Mouse (Mus musculus): ENCODE measurements around the gene Itga7. TPM values are rescaled to one million over a fixed set of nuclear protein-coding genes. Genes with fewer than 3 reads are reported as not detected.

Itga7 gene
- polyA plus RNA-seq, 1 experiment = 12.6 TPM

DNA sequence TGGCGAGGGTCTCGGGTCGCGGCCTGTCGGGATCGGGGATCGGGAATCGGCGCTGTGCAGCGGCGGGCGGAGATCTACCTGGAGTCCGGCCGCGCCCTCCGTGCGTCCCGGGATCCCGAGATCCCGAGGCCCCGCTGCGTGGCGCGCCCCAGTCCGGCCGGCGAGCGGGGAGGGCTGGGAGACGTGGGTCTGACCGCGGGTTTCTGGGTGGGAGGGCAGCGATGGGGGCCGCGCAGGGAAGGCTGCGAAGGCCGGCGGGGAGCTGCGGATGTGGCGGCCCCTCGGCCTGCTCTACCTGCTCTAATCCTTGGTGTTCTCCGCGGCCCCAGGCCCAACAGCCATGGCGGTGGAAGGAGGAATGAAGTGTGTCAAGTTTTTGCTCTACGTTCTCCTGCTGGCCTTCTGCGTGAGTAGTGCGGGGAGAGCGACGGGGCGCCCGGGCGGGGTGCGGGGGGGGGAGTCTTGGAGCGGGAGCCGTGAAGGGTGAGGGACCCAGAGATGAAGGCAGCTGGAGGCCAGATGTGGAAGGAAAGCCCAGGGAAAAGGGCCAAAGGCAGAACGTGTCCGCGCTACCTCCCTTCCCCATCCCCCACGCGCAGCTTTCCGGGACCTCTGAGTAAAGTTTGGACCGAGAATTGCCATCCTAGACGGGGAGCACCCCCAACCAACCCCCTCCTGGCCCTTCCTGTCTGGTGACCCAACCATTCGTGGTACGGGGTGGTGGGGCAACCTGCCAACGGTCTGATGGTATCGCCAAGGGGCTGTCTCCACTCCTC lies 23.4 kb upstream of the Itga7 start:
- under 1% methylated on average over 65 of the region's 66 CpGs for WGBS
- no peak for DNase-seq (ENCODE audit: low read depth, low spot score)

DNA sequence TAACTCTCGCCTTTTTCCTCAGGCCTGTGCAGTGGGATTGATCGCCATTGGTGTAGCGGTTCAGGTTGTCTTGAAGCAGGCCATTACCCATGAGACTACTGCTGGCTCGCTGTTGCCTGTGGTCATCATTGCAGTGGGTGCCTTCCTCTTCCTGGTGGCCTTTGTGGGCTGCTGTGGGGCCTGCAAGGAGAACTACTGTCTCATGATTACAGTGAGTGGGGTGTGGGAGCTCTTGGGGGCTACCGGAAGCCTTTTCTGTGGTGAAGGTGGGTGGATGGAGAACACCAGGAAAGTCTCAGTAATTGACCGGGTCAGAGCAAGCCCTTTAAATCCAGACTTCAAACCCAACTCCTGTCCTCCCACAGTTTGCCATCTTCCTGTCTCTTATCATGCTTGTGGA lies 22.2 kb upstream of the Itga7 start:
- no peak for DNase-seq (ENCODE audit: low read depth, low spot score)
- 74% methylated on average over 6 of the region's 6 CpGs for WGBS

DNA sequence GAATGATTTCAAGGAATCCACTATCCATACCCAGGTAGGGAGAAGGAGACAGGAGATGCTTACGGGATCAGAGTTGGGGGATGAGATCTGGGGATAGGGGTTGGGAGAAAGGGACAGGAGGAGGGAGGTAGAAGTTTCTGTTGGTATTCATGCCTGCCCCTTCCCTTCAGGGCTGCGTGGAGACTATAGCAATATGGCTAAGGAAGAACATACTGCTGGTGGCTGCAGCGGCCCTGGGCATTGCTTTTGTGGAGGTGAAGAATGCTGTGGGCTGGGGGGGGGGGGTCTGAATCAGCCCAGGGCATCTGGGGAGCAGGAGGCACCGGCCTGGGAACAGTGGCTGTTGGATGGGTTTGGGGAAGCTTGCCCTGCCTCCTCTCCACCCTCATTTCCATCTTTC lies 21.4 kb upstream of the Itga7 start:
- WGBS = 71% methylated on average over 4 of the region's 4 CpGs
- DNase-seq (ENCODE audit: low read depth, low spot score) = no peak

DNA sequence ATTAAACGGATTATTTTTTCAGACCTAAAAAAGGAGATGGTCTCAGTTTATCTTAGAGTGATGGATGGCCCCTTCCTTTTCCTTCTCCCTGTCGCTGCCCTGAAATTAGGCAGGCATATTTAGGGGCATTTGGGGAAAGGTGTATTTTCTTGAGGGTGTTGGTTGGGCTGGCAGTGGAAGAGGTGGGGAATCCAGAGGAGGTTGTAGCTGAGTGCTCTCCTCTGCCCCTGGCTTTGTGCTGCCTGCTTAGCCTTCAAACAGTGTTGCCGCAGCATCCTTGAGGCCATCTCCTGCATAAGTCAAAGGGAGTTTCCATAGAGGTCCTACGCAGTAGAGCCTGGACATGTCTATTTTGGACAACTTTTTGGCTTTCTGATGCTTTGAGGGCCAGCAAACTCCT lies 20.8 kb upstream of the Itga7 start:
- no peak for DNase-seq (ENCODE audit: low read depth, low spot score)
- 69% methylated on average over 4 of the region's 4 CpGs for WGBS

DNA sequence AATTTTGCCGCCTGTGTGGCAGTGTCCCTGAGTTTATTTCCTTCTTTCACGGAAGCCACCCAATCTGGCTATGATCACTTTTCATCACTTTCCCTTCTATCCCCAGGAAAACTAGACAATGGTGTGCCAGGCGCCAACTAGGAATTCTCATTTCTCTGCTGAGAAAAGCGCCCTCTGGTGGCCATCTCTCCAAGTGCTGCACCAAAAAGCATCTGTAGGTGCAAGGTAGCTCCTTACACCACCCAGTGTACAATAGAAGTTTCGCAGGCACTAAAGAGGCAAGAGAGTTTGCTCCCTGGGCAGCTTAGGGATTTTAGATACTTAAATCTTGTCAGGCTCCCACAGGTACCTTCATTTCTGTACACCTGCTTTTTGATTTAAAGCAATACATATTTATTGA lies 20.4 kb upstream of the Itga7 start:
- WGBS = under 1% methylated on average over 5 of the region's 5 CpGs
- peak; percentile 90 for DNase-seq (ENCODE audit: low read depth, low spot score)

DNA sequence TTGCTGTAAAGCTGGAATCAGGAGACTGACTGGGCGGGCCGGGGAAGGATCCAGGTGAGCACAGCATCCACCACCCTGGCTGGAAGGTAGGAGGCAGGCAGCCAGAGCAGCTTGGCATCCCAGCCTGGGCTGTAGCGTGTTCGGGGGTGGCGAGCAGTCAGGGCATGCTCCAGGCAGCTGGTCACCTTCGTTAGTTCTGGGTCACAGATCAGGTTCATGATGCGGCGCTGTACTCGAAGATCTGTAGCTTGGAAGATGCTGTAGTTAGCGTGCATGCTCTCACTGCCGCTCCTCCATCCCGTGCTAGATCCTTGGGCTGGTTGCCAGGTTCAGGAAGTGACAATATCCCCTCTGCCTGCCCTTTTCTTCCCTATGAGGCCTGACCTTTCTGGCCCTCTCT lies 19.9 kb upstream of the Itga7 start:
- DNase-seq (ENCODE audit: low read depth, low spot score) = no peak
- 84% methylated on average over 12 of the region's 12 CpGs for WGBS

DNA sequence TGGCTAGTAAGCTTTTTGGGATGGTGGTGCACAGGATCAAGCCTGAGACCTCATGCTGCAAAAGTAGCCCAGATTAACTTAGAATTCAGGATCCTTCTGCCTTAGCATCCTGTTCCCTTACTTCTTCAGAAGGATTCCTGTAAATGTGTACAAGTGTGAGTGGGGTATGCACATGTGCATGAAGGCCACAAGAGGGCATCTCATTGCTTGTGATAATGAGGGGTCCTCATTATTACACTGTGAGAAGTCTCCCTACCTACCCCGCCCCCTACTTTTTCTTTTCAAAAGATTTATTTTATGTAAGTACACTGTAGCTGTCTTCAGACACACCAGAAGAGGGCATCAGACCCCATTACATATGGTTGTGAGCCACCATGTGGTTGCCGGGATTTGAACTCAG lies 18.1 kb upstream of the Itga7 start:
- WGBS = 89% methylated on average over 2 of the region's 2 CpGs
- no peak for DNase-seq (ENCODE audit: low read depth, low spot score)

DNA sequence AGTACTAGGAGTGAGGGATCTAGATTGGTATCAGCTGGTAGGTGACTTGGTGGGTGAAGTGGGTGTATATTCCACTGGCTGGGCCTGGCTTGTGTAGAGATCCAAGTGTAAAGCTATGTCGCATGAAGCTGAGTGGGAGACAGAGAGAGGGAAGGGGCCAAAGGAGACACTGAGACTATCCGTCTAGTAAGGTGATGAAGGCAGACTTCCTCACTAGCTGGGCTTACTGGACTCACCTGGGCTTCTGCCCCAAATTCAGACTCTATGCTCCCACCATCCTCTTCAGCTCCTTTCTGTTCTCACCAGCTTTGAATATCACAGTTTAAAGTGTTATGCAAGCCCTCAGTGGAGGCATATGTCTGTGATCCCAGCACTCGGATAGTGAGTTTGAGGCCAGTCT lies 17.0 kb upstream of the Itga7 start:
- 84% methylated on average over 3 of the region's 3 CpGs for WGBS
- DNase-seq (ENCODE audit: low read depth, low spot score) = no peak

DNA sequence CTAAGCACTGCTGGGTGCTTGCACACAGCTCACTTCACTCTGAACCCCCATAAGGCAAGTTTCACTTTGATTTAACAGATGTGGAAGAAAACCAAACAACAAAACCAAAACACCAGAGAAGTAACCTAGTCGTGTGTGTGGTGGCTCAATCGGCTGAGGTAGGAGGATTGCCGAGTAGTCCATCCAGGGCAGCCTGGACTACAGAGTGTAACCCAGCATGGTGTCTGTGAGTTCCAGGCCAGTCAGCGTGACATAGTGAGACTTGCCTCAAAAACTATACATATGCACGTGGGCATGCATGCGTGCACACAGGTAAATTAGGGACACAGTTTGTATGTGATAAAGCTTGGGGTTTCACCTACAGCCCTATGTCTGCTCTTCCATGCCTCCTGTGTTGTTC lies 16.2 kb upstream of the Itga7 start:
- WGBS = 85% methylated on average over 6 of the region's 6 CpGs
- DNase-seq (ENCODE audit: low read depth, low spot score) = no peak

DNA sequence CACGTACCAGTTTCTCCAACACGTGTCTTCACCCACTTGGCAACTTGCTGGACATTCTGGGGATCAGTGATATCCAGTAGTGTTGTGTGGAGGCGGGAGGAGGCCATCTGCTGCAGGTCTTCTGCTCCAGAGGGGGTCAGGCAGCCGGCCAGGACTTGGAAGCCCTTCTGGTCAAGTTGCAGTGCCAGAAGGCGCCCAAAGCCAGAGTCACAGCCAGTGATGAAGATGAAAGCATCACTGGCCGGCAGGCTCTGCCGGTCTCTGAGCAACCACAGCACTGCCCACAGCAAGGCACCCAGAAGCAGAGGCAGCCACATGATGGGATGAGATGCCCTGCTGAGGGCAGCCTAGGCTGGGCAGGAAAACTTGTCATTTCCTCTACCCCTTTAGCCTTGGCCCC lies 15.4 kb upstream of the Itga7 start:
- WGBS = 58% methylated on average over 7 of the region's 7 CpGs
- DNase-seq (ENCODE audit: low read depth, low spot score) = no peak

DNA sequence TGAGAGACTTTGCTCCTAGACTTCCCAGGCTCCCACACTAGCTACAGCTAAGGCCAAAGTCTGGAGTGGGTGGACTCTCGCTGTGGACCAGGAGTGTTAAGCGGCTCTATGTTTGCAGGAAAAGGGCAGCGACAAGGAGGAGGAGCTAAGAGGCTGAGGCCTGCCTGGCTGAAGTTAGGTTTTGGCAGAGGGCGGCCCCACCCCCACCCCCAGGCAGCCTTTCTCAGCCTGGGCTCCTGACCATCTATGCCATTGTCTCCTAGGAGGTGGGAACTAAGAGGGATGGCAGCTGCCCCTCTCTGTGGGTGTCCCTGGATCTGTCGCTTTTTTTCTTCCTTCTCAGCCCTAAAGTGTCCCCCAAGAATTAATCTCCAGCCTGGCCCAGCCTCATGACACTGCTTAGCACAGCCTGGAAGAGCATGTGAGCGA lies 14.4 kb upstream of the Itga7 start:
- WGBS = 22% methylated on average over 6 of the region's 6 CpGs
- DNase-seq (ENCODE audit: low read depth, low spot score) = no peak

DNA sequence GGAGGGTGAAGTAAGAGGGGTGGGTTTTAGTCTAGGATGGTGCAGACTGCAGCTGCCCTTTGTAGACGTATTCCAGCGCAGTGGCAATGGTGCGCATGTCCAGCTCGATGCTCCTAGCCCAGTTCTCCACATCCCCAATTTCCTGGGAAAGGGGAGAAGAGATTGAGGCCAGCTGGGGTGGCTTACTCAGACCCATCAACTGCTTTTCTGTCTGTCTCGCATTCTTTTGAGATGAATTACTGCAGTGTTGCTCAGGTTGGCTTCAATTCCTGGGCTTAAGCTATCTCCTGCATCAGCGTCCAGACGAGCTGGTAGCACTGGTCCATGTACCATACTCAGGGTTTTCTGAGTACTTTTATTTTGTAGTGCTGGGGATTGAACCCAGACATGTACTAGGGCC lies 13.7 kb upstream of the Itga7 start:
- DNase-seq (ENCODE audit: low read depth, low spot score) = no peak
- 76% methylated on average over 7 of the region's 7 CpGs for WGBS

DNA sequence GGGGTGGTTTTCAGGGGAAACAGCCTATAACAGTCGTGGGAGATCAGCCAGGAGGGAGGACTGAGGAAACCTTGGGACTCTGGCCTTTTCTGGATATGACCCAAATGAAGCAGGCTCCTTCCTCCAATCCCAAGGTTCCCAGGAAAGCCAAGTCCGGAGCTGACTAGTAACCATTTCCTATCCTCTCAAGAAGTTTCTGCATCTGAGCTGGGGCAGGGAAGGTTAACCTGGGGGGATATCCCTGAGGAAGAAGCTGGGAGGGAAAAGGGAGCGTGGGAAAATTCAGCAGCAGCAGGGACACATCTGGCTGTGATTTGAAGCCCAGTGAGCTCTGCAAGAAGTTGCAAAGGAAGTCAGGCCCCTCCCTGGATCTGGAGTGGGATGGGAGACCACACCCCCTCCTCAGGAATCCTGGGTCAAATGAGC lies 12.9 kb upstream of the Itga7 start:
- DNase-seq (ENCODE audit: low read depth, low spot score) = no peak
- WGBS = 44% methylated on average over 3 of the region's 3 CpGs

DNA sequence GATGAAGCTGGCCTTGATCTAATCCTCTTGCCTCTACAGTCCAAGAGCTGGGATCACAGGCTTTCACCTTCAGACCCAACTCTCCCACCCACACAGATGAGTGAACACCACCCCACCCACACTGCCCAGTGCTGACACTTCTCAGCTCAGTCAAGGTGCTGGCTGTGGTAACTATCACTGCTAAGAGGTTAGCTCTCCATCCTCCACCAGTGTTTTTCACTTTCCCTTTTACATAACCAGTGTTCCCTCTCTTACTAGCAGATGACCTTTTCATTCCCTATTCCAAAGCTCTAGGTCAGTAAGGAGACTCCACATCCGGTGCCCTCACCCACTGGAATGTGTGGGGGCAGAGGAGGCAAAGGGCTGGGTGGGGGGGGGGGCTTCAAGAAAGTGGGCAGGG lies 12.4 kb upstream of the Itga7 start:
- no peak for DNase-seq (ENCODE audit: low read depth, low spot score)
- 47% methylated on average over 1 of the region's 1 CpGs for WGBS

DNA sequence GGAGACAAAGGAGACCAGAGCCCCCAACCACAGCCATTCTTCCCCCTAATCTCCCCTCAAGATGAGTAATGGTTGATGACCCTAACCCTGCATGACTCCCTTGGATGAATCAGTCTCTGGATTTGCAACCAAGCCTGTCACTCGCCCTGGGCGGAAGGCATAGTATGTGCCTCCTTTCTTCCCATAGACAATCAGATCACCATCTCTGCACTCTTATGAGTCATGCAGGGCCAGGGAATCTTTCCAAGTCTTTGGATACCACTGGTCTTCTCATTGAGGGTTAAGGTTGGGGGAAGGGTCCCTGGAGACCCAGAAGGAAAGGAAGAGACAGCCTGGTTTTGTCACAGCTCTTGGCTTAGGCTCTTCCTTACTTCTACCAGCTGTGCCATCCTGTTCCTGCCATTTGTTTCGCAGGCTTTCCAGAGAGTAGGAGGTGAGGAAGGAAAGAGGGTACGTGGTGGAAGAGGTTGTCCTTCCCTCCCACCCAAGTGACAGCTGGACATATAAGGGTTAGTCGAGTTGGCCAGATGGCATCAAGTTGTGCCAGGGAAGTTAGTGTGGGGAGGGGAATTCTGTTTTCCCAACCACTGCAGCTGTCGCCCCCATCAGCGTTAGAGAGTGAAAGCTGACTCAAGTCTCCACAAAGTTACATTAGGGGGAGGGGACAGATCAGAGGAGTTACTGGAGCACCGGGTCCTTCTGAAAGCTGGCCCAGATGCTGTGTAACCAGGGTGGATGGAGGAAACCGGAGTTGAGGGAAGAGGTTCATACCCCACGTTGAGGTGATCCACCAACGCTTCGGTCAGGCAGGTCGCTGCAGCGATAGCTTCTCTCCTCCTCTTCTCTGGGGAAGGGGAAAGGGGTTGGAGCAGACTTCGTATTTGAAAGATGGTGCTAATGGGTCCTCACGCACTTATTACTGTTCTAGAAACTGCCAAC lies 11.5 kb upstream of the Itga7 start:
- no peak for DNase-seq (ENCODE audit: low read depth, low spot score)
- WGBS = 61% methylated on average over 16 of the region's 16 CpGs

DNA sequence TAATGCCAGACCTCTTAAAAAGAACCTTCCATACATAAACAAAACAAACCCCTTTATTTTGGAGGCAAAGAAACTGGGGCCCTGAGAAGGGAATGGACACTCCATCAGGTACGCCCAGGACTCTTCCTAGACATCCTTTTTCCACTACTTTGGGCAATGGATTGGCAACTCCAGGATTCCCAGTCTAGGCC lies 10.9 kb upstream of the Itga7 start, which contains the start of gene Rdh5:
Gene Rdh5, minus strand, starts transcription at position 67 of the 191 bp plus-strand sequence.
- DNase-seq (ENCODE audit: low read depth, low spot score) = no peak
- WGBS = 14% methylated on average over 1 of the region's 1 CpGs

DNA sequence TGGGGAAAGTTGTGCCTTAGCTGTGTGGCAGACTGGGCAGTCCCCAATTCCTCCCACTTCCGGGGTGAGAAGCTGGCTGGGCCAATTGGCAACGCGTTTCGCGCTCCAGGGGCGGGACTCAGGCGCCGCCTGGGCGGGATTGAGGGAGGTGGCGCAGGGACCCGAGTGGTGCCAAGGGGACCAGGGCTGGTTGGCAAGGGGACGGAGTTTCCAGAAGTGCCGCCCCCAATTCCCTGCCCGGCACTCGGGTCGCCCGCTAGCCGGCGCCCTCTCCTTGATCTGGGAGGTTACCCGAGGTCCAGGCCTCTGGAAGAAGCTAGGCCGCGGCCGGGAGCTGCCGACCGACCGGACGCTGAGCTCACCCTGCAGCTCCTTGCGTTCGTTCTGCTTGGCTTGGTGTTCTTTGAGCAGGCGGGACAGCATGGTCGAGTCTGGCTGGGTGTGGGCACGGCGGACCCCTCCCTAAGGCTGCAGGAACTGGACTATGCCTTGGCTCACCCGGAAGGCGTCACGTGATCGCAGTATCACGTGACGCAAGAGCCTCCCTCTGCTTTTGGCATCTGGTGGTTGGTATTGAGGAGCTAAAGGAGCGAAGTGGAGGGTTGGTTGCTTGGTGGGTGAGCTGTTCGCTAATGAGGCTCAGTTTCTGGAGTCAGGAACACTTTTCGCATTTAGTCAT lies 10.5 kb upstream of the Itga7 start:
- WGBS = under 1% methylated on average over 42 of the region's 42 CpGs

DNA sequence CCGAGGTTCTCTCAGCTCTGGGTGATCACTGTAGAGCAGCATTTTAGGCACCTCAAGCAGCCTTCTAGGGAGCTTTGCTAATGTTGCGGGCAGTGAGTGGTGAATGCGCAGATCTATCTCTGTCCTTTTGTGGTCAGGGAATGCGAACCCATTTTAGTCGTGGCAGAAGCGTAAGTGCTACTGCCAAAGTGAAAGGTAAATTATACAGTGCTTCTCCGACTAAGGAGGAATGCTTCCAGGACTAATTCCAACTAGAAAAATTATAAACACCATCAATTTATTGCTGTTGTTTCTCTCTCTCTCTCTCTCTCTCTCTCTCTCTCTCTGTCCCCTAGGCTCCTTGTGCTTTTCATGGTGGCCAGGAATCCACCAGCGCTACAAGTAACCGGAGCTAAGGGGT lies 9.7 kb upstream of the Itga7 start, which contains the start of gene Bloc1s1:
Gene Bloc1s1, minus strand, starts transcription at position 101 of the 400 bp plus-strand sequence.
- no peak for DNase-seq (ENCODE audit: low read depth, low spot score)
- 42% methylated on average over 9 of the region's 9 CpGs for WGBS

More for the DNA sequence above, 10.5 kb upstream of the Itga7 start:
- DNase-seq (ENCODE audit: low read depth, low spot score) = peak; percentile 85

DNA sequence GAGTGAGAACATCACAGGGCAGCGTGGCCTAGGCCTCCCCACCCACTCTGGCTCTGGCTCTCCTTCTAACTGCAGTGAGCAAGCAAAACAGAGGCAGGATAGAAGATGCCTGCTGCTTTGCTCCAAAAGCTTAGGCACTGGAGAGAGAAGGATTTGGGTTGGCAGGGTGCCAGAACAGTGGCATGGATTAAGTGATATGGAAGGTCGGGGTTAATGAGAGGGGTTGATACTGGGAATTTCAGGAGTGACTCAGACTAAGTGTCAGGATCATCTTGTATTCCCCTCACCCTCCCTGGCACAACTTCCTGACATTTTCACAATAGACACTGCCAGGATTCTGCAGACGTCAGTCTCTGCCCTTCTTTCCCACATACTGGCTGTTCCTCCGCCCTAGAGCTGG lies 5.3 kb upstream of the Itga7 start:
- 55% methylated on average over 4 of the region's 4 CpGs for WGBS
- DNase-seq (ENCODE audit: low read depth, low spot score) = no peak

DNA sequence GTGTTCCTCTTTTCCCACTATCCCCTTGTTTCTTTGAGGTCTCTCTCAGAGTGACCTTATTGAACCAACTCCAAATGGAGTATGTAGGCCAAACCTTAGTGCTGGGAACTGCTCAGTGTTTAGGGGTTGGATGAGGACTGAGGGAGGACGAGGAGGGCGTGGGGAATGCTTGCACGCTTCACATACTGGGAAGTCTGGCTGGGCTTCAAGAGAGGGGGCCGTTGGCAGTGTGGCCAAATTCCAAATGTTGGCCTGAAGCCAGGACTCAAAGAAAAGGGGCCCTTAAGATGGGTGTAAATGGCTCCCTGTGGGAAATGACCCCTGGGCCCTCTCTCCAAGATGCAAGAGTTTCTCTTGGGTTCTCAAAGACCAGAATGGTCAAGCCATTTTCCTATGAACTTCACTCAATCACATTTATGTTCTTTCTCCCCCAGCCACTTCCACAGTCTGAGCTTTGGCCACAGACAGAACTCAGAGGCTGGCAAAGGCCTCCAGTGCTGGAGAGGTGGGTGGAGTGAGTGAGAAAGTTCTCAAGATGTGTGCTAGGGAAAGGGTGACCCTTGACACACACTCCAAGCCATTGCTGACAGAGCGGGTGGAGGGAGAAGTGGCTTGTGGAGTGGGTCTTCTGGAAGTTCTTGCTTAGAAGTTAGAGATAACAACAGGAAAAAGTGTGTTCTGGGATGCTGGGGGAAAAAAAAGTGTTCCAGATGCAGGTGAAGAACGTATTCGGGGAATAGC lies 3.8 kb upstream of the Itga7 start:
- DNase-seq (ENCODE audit: low read depth, low spot score) = no peak
- 72% methylated on average over 7 of the region's 7 CpGs for WGBS
